In genomic region chr6:91080033-91080432, GRCm38 (mm10) we compare ENCODE assay signal across 12 mouse cellular contexts. TPM values are rescaled to one million over a fixed set of nuclear protein-coding genes. Genes with fewer than 3 reads are reported as not detected.
DNase-seq lines count a peak whose midpoint lies in the region; TF ChIP-seq lines count a peak whose summit lies in the region.
"Had no signal": no experiment of that assay in that cellular context is flagged by ENCODE, and none has a peak within 500 bp of the region (broad histone marks: within the 10 kb centered on the region; RNA-seq: fewer than 3 reads in every experiment).

No protein-coding gene starts in this region.

- no peak overlapping the region for H3K27ac ChIP-seq in kidney, adult 2 months (ENCODE audit: insufficient read depth, low read depth, low read length)
- no peak overlapping the region for H3K27ac ChIP-seq in cortical plate, adult 2 months (ENCODE audit: insufficient read depth, low read length)
- H3K27ac ChIP-seq: liver, embryonic 15.5 days had no signal

- TF ChIP-seq CTCF in kidney, adult 2 months (conservative IDR thresholded peaks at IDR 0.05; ENCODE audit: insufficient read depth, insufficient read length, low read depth, low read length) = peak; percentile 34
- peak; percentile 24; the same call in 1 of the 2 replicates for TF ChIP-seq CTCF in cortical plate, adult 2 months (IDR thresholded peaks at IDR 0.05; ENCODE audit: extremely low read depth, insufficient read depth, low read length)

- TF ChIP-seq POLR2A in kidney, adult 2 months (IDR thresholded peaks at IDR 0.05; ENCODE audit: low read depth, low read length) = no peak
- no peak for TF ChIP-seq POLR2A in cortical plate, adult 2 months (IDR thresholded peaks at IDR 0.05; ENCODE audit: extremely low read depth, insufficient read depth, low read length)

- H3K4me1 ChIP-seq in kidney, adult 2 months (ENCODE audit: control insufficient read depth, insufficient read depth, low read length) = no peaks in the 10 kb centered on the region
- H3K4me1 ChIP-seq in cortical plate, adult 2 months (ENCODE audit: control insufficient read depth, insufficient read depth, low read length) = peaks cover 6% of the 10 kb centered on the region; the same call in 1 of the 2 replicates

- no peaks in the 10 kb centered on the region for H3K36me3 ChIP-seq in kidney, adult 2 months (ENCODE audit: control insufficient read depth, insufficient read depth, low read length)

- DNase-seq in adrenal gland, postnatal 14 days = peak; percentile 20
- DNase-seq in adrenal gland, adult 18-20 months (ENCODE audit: low spot score in 2 of 2) = no peak
- peak; percentile 14 for DNase-seq in kidney, adult 2 months
- DNase-seq in kidney, postnatal 25 days = no peak
- DNase-seq in 416B (ENCODE audit: low read depth) = peak; percentile 48
- DNase-seq in thymus, adult 18-20 months = no peak
- DNase-seq in frontal cortex, postnatal 10 days (ENCODE audit: low spot score in 2 of 2) = no peak
- DNase-seq: gastrocnemius, postnatal 10 days; kidney, adult 8-10 months had no signal

- H3K4me3 ChIP-seq in kidney, adult 2 months (ENCODE audit: insufficient read depth, low read depth, low read length) = no peak overlapping the region
- H3K4me3 ChIP-seq in cortical plate, adult 2 months (ENCODE audit: insufficient read depth, low read length) = no peak overlapping the region
- H3K4me3 ChIP-seq: liver, embryonic 15.5 days had no signal

- H3K27me3 ChIP-seq in kidney, adult 2 months (replicated peaks; ENCODE audit: control insufficient read depth, insufficient read depth, low read length) = no peaks in the 10 kb centered on the region
- H3K27me3 ChIP-seq: liver, embryonic 15.5 days had no signal

- WGBS in kidney, adult 2 months = 38% methylated on average over 1 of the region's 1 CpGs

RNA-seq across cellular contexts. Expression of gene Nup210, which starts 36.6 kb away (rescaled TPM):
- 9.4 and 16.7 TPM in 2 replicates for total RNA-seq in adrenal gland, postnatal 14 days (2021)
- total RNA-seq in adrenal gland, adult 18-20 months (2021) = 1 to 10 TPM; 3.9 to 4.6 TPM
- polyA plus RNA-seq in kidney, adult 2 months (2012; rRNA removed) = 16.7 and 18.5 TPM in 2 replicates
- 17.2 and 19.6 TPM in 2 replicates for polyA plus RNA-seq in cortical plate, adult 2 months (2012; rRNA removed)
- polyA plus RNA-seq: C2C12 had no signal

Comparison
In these comparisons a context has a peak if more than half of its experiments do, and no peak if none do; other contexts are left out.
1. DNase-seq: peak in adrenal gland, postnatal 14 days (single experiment), kidney, adult 2 months (single experiment) and 416B (single experiment); none in adrenal gland, adult 18-20 months (0 of 2), kidney, postnatal 25 days (0 of 2), thymus, adult 18-20 months (0 of 2) and frontal cortex, postnatal 10 days (0 of 2).